Mouse (Mus musculus) brain, embryonic 14.5 days (tissue): ENCODE data around the gene Rad18.

Experiments
- CTCF ChIP-seq: fragments of 200-500 bp; IDR thresholded peaks from 2 replicates; pipeline ENCODE4 v1.5.1; 2012; ENCODE audit warnings: inconsistent platforms, mild to moderate bottlenecking, moderate library complexity, borderline replicate concordance; ENCODE audit not compliant: insufficient read depth, insufficient read length; ENCODE audit errors: extremely low read depth
- POLR2A ChIP-seq: fragments of 200-500 bp; IDR thresholded peaks from 2 replicates; pipeline ENCODE4 v1.6.1; 2012; ENCODE audit warnings: mild to moderate bottlenecking, inconsistent platforms, borderline replicate concordance; ENCODE audit not compliant: poor library complexity, insufficient read depth, insufficient read length, severe bottlenecking; ENCODE audit errors: extremely low read depth

DNA sequence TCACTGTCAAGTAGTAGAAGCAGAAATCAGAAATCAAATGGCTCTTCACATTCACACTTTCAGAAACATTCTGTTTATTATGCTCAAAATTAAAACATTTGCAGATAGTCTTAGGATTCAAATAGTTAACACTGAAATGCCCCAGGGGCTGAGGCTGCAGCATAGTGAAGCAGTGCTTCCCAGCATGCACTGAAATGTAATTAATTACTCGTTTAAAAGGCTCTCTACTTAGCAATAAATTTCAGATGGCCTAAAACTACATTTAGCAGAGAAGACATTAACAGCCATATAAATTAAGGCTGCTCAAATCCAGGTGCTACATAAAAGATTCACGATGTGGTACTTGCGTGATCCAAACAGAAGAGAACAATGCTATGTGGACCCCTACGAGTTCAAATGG, 87.5 kb downstream of the Rad18 start:
- TF ChIP-seq CTCF, result no peak
- no peak for TF ChIP-seq POLR2A
